Mouse (Mus musculus) spleen, embryonic (tissue): ENCODE results near the gene Tex36.

Experiments used
- CTCF ChIA-PET: fragments of 350-600 bp; sonication (Branson Sonifier 250); formaldehyde crosslinking; loops from one replicate; lab custom pipeline; 2022; lab: Charles Lee

Tex36 gene

GRCm38 (mm10) chr7:133600558-133600957 lies 1.4 kb downstream of the Tex36 start:
- CTCF ChIA-PET, result no interaction called here

GRCm38 (mm10) chr7:133591750-133592149 lies 10.2 kb downstream of the Tex36 start:
- CTCF ChIA-PET, result no interaction called here

- CTCF ChIA-PET, result no interaction called here
Measured at GRCm38 (mm10) chr7:133583216-133583615, 18.7 kb downstream of the Tex36 start.

GRCm38 (mm10) chr7:133580296-133580640 lies 21.7 kb downstream of the Tex36 start:
- CTCF ChIA-PET, result no interaction called here

GRCm38 (mm10) chr7:133579491-133580295 lies 22.3 kb downstream of the Tex36 start:
- CTCF ChIA-PET, result no interaction called here

- CTCF ChIA-PET, result no interaction called here
Measured at GRCm38 (mm10) chr7:133576825-133577224, 25.1 kb downstream of the Tex36 start.

- CTCF ChIA-PET, result no interaction called here
Measured at GRCm38 (mm10) chr7:133576281-133576680, 25.7 kb downstream of the Tex36 start.

- CTCF ChIA-PET, result no interaction called here
Measured at GRCm38 (mm10) chr7:133571927-133572326, 30.0 kb downstream of the Tex36 start.

GRCm38 (mm10) chr7:133569194-133569880 lies 32.6 kb downstream of the Tex36 start:
- CTCF ChIA-PET, result no interaction called here

GRCm38 (mm10) chr7:133564600-133564999 lies 37.4 kb downstream of the Tex36 start:
- CTCF ChIA-PET, result no interaction called here

- CTCF ChIA-PET, result interaction anchor here (0.6 kb wide), 1 partner anchor 9 kb away, joined by 3 read pairs; no protein-coding TSS in a partner anchor
Measured at GRCm38 (mm10) chr7:133563175-133563824, 38.7 kb downstream of the Tex36 start.

- CTCF ChIA-PET, result no interaction called here
Measured at GRCm38 (mm10) chr7:133555786-133556492, 46.0 kb downstream of the Tex36 start.

GRCm38 (mm10) chr7:133552306-133552991 lies 49.5 kb downstream of the Tex36 start:
- CTCF ChIA-PET, result no interaction called here

- CTCF ChIA-PET, result no interaction called here
Measured at GRCm38 (mm10) chr7:133551000-133551399, 51.0 kb downstream of the Tex36 start.

- CTCF ChIA-PET, result no interaction called here
Measured at GRCm38 (mm10) chr7:133548434-133548833, 53.5 kb downstream of the Tex36 start.

- CTCF ChIA-PET, result no interaction called here
Measured at GRCm38 (mm10) chr7:133545631-133546030, 56.3 kb downstream of the Tex36 start.

- CTCF ChIA-PET, result no interaction called here
Measured at GRCm38 (mm10) chr7:133544966-133545365, 57.0 kb downstream of the Tex36 start.

GRCm38 (mm10) chr7:133543131-133543530 lies 58.8 kb downstream of the Tex36 start:
- CTCF ChIA-PET, result no interaction called here

- CTCF ChIA-PET, result interaction anchor here (0.6 kb wide), 1 partner anchor 930 kb away, joined by 4 read pairs; no protein-coding TSS in a partner anchor
Measured at GRCm38 (mm10) chr7:133537366-133537765, 64.6 kb downstream of the Tex36 start.
